Mouse (Mus musculus) brain, adult 10 weeks (tissue): ENCODE measurements around the gene Caskin1. TPM values are rescaled to one million over a fixed set of nuclear protein-coding genes. Genes with fewer than 3 reads are reported as not detected.

ENCODE experiments used
- polyA plus RNA-seq: library from polyadenylated mRNA; stranded (reverse); fragments of 350-450 nt; fragmentation: Illumina TruSeq; extraction: RNeasy Lipid Tissue Mini Kit (QIAGEN cat#74804); gene quantifications from one replicate; pipeline ENCODE4 v1.2.3, GENCODE M21; 2015; ENCODE audit warnings: low read depth, low replicate concordance

Caskin1 gene
- 78.2 TPM for polyA plus RNA-seq

DNA sequence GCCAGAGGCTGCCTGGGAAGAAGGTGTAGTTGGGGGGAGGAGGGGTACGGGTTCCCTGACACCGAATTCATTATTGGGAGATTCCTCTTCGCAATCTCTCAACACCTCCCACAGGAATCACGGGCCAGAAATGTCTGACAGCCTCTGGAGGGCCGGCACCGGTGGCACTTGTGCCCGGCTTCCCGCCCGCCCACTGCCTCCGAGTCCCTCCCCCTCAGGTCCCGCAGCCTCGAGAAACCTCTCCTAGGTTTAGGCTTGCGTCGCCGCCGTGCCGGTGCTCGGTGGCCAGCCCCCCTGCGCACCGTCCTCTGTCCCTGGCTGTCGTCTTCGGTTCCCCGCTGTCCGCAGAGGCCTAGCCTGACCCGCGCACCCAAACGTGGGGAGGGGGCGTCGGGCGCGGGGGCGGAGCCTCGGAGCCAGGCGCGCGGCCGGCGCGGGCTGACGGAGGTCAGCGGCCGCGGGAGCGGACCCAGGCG lies at the start of gene Caskin1:
Caskin1 (plus strand) TSS at position 416 of the 476 bp plus-strand sequence.

DNA sequence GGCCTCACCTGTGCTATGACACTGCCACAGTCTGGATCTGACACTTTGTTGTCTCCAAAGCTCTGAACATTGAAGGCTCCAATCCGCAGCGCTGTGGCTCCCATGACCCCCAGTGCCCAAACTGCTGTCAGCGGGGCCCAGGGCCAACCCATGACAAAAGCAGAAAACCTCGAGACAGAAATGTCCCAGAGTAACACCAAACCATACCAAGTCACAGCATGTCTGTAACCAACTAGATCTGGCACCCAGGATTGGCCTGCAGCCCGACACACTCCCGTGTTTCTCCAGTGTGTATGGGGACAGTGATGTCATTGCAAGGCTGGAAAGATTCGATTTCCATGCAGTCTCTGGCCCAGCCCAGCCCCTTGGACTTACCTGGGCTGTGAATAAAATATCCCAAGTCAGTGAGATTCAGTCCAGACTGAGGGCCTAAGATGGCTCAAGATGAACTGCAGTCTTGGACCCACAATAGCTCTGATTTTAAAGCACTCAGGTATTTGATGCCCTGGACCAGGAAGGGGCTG lies 45.7 kb upstream of the Caskin1 start, which contains the start of gene Dnase1l2:
Dnase1l2 (minus strand) TSS at position 474 of the 524 bp plus-strand sequence.

DNA sequence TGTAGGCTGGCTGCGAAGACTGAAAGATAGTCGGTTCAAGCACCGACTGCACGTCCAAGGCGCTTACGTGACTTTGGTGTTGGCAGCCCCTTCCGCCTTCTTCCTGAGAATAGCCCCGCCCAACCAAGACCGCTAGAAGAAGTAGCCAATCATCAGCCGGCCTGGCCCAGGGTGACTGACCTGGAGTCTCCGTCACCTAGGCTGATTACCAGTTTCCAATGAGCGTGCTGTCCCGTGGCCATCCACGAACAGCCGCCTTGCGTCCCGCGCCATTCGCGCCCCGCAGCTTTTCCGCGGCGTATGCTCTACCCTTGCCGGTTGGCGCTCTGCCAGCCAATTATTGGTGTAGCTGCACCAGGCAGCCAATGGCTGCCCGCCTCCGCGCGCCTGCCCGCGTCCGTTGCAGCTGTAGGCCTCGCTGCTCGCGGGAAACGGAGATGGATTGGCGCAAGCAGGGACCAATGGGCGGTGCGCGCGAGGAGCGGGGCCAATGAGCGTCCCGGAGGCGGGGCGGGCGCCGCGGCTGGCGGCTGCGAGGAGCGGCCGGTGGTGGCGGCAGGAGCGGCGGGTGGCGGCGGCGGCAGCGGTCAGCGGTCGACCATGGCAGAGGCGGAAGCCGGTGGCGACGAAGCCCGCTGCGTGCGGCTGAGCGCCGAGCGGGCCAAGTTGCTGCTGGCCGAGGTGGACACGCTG lies 18.3 kb upstream of the Caskin1 start, which contains the start of the genes E4f1 and Pgp:
E4f1 (minus strand) TSS at position 404 of the 693 bp plus-strand sequence.
Pgp (plus strand) TSS at position 483 of the 693 bp plus-strand sequence.

DNA sequence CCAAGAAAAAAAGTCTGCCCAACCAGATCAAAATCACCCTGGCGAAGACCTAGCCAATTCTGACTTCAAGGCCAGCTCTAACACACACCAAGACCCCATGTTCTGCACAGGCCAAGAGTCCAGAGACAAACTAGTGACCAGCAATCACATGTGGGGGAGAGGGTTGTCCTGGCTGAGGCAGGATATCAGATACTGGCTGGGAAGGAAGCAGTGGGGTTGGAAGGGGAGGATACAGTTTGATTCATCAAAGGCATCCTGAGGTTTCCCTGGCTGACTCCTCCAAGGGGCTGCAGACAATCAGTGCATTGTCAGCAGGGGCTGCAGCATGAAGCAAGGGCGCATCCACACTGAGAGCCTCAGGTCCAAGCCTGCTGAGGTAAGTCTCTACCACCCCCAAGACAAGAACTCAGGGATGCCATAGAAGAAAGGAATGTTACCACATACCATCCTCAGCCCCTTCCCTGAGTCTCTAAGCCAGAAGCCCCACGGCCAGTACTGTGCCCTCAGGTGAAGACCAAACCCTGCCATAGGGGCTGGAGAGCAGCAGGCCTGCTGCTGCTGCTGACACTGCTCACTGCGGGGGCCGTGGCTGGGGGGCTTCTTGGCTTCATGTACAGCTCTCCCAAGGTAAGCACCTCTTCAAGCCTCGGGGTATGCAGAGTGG lies 14.7 kb upstream of the Caskin1 start, which contains the start of gene Bricd5:
Bricd5 (plus strand) TSS at position 273 of the 664 bp plus-strand sequence.

DNA sequence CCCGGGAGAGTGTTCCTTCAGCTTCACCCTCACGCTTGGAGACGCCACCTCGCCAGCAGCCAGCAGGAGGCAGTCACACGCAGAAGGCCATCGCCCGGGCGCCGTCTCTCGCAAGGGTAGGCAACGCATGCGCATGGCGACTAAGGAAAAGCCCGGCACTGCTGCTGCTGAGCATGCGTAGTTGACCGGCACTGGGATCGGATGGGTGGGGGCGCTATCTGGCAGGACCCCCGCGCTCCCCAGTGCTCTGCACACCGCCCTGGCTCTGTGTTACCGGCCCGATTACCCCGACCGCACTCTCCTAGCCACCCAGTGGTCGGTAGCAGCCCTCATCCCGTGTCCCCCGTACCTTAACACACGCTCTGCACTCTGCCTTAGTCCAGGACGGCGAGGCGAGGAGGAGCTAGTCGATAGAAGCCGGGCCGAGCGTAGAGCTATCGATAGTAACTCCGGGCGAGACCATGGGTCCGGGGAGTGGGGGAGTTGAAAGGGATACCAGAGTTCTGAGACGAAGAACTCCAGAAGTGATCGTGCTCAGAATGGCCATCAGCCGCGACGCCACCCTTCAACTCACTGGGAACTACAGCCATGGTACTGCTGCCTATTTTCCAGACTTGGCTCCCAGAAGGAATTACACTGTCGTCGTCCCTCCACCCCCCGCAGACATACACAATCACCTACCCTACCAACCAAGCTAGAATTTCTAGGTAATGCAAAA lies 9.6 kb upstream of the Caskin1 start, which contains the start of gene Mlst8:
Mlst8 (minus strand) TSS at position 416 of the 718 bp plus-strand sequence.

DNA sequence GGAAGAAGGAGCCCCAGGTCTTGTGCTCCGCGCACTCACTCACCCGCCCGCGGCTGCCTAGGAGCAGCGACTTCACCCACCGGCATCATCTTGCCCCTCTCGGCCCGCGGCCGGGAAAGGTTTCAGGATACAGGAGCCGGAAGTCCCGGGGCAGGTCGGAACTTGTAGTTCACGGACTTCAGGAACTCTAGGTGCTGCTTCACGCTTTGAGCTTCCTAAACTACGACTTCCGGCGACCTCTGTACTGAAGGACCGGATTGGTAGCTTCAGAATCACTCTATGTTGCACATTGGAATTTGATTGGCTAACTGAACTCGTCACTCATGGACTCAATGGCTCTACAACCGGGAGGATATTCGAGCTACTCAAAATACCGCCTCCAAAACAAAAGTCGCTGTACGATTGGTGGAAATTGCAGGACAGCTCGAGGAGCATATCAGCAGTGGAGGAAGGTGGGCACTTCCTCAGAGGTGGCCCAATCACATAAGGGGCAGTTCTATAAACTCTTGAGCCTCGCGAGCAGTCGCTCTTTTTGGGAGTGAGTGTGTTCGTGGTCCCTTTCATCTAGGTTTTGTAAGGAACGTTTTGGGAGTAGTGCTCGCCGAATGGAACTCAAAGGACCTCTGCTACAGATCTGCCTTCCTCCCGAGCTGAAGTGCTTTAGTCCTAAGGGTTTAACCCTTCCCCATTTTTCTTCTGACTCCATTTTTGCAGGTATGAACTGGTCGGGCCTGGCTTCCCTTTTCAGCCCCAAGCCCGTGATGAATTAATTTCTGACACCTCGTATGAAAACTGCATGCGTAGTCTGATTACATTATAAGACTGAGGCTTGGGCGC lies 39.5 kb downstream of the Caskin1 start, which contains the start of gene Traf7:
Traf7 (minus strand) TSS at position 216 of the 837 bp plus-strand sequence.

DNA sequence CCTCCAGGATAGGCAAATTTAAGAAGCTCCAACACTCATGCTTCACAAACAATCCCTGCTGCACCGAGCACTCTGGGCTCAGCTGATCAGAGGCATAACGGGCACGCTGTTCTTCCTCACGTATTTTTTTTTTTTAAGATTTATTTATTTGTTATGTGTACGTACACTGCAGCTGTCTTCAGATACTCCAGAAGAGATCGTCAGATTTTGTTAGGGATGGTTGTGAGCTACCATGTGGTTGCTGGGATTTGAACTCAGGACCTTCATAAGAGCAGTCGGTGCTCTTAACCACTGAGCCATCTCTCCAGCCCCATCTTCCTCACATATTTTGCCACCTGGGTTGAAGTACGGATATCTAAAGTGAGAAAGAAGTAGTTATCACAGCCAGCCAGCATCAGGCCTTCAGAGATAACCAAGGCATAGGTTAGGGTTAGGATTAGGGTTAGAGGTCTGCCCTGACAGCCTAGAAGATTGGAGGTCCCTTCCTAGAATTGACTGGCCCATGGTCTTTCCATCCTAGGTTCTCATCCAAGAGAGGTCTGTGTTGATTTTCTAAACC lies 45.8 kb downstream of the Caskin1 start, which contains the start of gene Rab26:
Rab26 (minus strand) TSS at position 51 of the 559 bp plus-strand sequence.

DNA sequence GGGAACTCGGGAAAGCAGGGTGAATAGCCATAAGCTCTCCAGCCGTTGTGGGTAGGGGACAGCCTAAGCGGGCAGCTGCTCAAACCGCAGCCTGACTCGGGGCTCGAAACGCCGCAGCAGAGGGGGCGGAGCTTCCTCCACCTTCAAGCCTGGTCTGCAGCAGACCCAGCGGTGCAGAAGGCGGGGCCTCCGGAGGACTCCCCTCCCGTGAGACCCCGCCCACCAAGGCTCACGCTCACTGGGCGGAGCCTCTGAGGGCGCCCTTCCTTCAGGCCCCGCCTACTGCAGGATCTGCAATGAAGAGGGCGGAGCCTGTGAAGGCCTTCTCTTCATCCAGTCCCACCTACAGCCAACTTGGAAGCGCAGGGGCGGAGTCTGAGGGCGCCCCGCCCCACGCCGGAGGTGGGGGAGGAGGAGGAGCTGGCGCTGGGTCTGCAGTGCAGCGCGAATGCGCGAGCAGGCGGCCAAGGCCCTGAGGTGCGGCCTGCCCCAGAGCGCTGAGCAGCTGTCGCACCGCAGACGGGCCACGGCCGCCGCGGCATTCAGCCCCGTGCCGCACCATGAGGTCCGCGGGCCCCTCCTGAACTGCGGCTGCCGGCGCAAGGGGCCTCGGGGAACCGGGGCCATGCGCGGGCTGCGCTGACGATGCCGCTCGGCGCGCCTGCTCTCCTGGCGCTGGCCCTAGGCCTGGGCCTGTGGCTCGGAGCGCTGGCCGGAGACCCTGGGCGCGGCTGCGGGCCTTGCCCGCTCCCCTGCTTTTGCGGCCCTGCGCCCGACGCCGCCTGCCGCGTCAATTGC lies 61.4 kb downstream of the Caskin1 start, which contains the start of gene Pkd1:
Pkd1 (plus strand) TSS at position 217 of the 798 bp plus-strand sequence.

Other genes starting within 250 kb of the Caskin1 start
- gene Ccnf, start 237.1 kb upstream of the Caskin1 start, polyA plus RNA-seq = 3.1 TPM
- gene Abca17, start 137.5 kb upstream of the Caskin1 start, polyA plus RNA-seq = 0.21 TPM
- gene Abca3, start 136.7 kb upstream of the Caskin1 start, polyA plus RNA-seq = 38.3 TPM
- gene Rnps1, start 74.0 kb upstream of the Caskin1 start, polyA plus RNA-seq = 157 TPM
- 37.9 TPM for gene Eci1, start 62.0 kb upstream of the Caskin1 start, polyA plus RNA-seq
- gene Dnase1l2, start 45.5 kb upstream of the Caskin1 start, polyA plus RNA-seq = 8.0 TPM
- 26.5 TPM for gene E4f1, start 18.3 kb upstream of the Caskin1 start, polyA plus RNA-seq
- 68.9 TPM for gene Pgp, start 18.2 kb upstream of the Caskin1 start, polyA plus RNA-seq
- gene Bricd5, start 14.7 kb upstream of the Caskin1 start, polyA plus RNA-seq = 1.0 TPM
- gene Mlst8, start 9.5 kb upstream of the Caskin1 start, polyA plus RNA-seq = 41.6 TPM
- gene Traf7, start 39.3 kb downstream of the Caskin1 start, polyA plus RNA-seq = 80.2 TPM
- gene Rab26, start 45.6 kb downstream of the Caskin1 start, polyA plus RNA-seq = 59.9 TPM
- gene Pkd1, start 61.2 kb downstream of the Caskin1 start, polyA plus RNA-seq = 45.2 TPM
- gene Tsc2, start 144.0 kb downstream of the Caskin1 start, polyA plus RNA-seq = 97.7 TPM
- 9.6 TPM for gene Nthl1, start 144.1 kb downstream of the Caskin1 start, polyA plus RNA-seq
- 49.3 TPM for gene Slc9a3r2, start 161.7 kb downstream of the Caskin1 start, polyA plus RNA-seq
- gene Npw, start 169.9 kb downstream of the Caskin1 start, polyA plus RNA-seq = not detected
- 31.2 TPM for gene Zfp598, start 181.1 kb downstream of the Caskin1 start, polyA plus RNA-seq
- gene Syngr3, start 201.4 kb downstream of the Caskin1 start, polyA plus RNA-seq = 193 TPM
- gene Gfer, start 207.6 kb downstream of the Caskin1 start, polyA plus RNA-seq = 22.1 TPM
- gene Noxo1, start 207.6 kb downstream of the Caskin1 start, polyA plus RNA-seq = 3.3 TPM
- 28.6 TPM for gene Tbl3, start 219.1 kb downstream of the Caskin1 start, polyA plus RNA-seq
- not detected for gene Rnf151, start 229.5 kb downstream of the Caskin1 start, polyA plus RNA-seq
- gene Rps2, start 229.5 kb downstream of the Caskin1 start, polyA plus RNA-seq = 796 TPM
- gene Ndufb10, start 235.9 kb downstream of the Caskin1 start, polyA plus RNA-seq = 517 TPM
- gene Rpl3l, start 239.2 kb downstream of the Caskin1 start, polyA plus RNA-seq = 1.1 TPM
- 54.9 TPM for gene Msrb1, start 248.0 kb downstream of the Caskin1 start, polyA plus RNA-seq